Mouse (Mus musculus) C2C12 (cell line): ENCODE data around the gene Ticam1. TPM values are rescaled to one million over a fixed set of nuclear protein-coding genes. Genes with fewer than 3 reads are reported as not detected.
A peak's percentile ranks its signal among the peaks of the same experiment; 100 is the strongest.

Source experiments
- H3K27me3 ChIP-seq: one replicate; pipeline ENCODE4 v1.6.1; 2011; ENCODE audit not compliant: control insufficient read depth, insufficient read depth, insufficient read length
- H3K36me3 ChIP-seq: one replicate; pipeline ENCODE4 v1.6.1; 2011; ENCODE audit not compliant: control insufficient read depth, insufficient read depth
- H3K4me3 ChIP-seq: one replicate; pipeline ENCODE4 v1.5.1; 2011; ENCODE audit warnings: mild to moderate bottlenecking, control low read depth; ENCODE audit not compliant: poor library complexity, insufficient read depth, severe bottlenecking
- H3K79me2 ChIP-seq: one replicate; pipeline ENCODE4 v1.6.1; 2011; ENCODE audit not compliant: control insufficient read depth, insufficient read depth
- H3K79me3 ChIP-seq: one replicate; pipeline ENCODE4 v1.6.1; 2011; ENCODE audit warnings: low read depth, control low read depth
- H3ac ChIP-seq: one replicate; pipeline ENCODE3; 2011; ENCODE audit warnings: low read depth; ENCODE audit not compliant: control insufficient read depth, insufficient read length
- CEBPB ChIP-seq: IDR thresholded peaks from one replicate; pipeline ENCODE4 v1.6.1; 2011; ENCODE audit warnings: low read depth, mild to moderate bottlenecking, control low read depth, moderate library complexity
- CTCF ChIP-seq: IDR thresholded peaks from one replicate; pipeline ENCODE4 v1.5.1; 2011; ENCODE audit not compliant: control insufficient read depth, insufficient read depth, insufficient read length
- FOSL1 ChIP-seq: IDR thresholded peaks from one replicate; pipeline ENCODE4 v1.8.0; 2011; ENCODE audit warnings: mild to moderate bottlenecking, low read length; ENCODE audit not compliant: poor library complexity, insufficient read depth, severe bottlenecking
- MAX ChIP-seq: IDR thresholded peaks from one replicate; pipeline ENCODE4 v1.6.1; 2011; ENCODE audit warnings: mild to moderate bottlenecking, control low read depth
- MYOD1 ChIP-seq: IDR thresholded peaks from one replicate; pipeline ENCODE4 v1.6.1; 2011; ENCODE audit warnings: low read depth; ENCODE audit not compliant: control insufficient read depth, insufficient read length
- MYOG ChIP-seq: IDR thresholded peaks from one replicate; pipeline ENCODE4 v1.6.1; 2011; ENCODE audit not compliant: control insufficient read depth, insufficient read length; ENCODE audit errors: extremely low read depth
- USF1 ChIP-seq: IDR thresholded peaks from one replicate; pipeline ENCODE4 v1.6.1; 2011; ENCODE audit warnings: low read depth, mild to moderate bottlenecking, control low read depth, moderate library complexity
- polyA plus RNA-seq: library from polyadenylated mRNA; unstranded; fragments of >200 nt; fragmentation: generic; extraction: Trizol; gene quantifications from one replicate; pipeline ENCODE4 v1.2.1, GENCODE M21; 2012; ENCODE audit warnings: missing spikeins

The Ticam1 gene
- polyA plus RNA-seq, 1 experiment = 5.8 TPM

- H3ac ChIP-seq = peak overlapping the region; percentile 20
- H3K4me3 ChIP-seq = no peak overlapping the region
- peaks cover 57% of the 10 kb centered on the region for H3K36me3 ChIP-seq
- TF ChIP-seq CEBPB (no peak), MYOG (no peak), MAX (no peak), MYOD1 (no peak), FOSL1 (no peak), USF1 (no peak), CTCF (no peak)
- H3K79me3 ChIP-seq = peaks cover 49% of the 10 kb centered on the region
- peaks cover 68% of the 10 kb centered on the region for H3K79me2 ChIP-seq
- H3K27me3 ChIP-seq = no peaks in the 10 kb centered on the region
Observed at GRCm38 (mm10) chr17:56305826-56306225, 29.2 kb upstream of the Ticam1 start.

- peak overlapping the region; percentile 44 for H3ac ChIP-seq
- peak overlapping the region; percentile 69 for H3K4me3 ChIP-seq
- H3K79me2 ChIP-seq = peaks cover 62% of the 10 kb centered on the region
- no peak for TF ChIP-seq CEBPB
- no peak for TF ChIP-seq USF1
- TF ChIP-seq MYOG = no peak
- no peak for TF ChIP-seq FOSL1
- no peak for TF ChIP-seq MYOD1
- TF ChIP-seq MAX = no peak
- TF ChIP-seq CTCF = no peak
- peaks cover 52% of the 10 kb centered on the region for H3K36me3 ChIP-seq
- no peaks in the 10 kb centered on the region for H3K27me3 ChIP-seq
- H3K79me3 ChIP-seq = peaks cover 47% of the 10 kb centered on the region
Observed at GRCm38 (mm10) chr17:56305156-56305555, 28.6 kb upstream of the Ticam1 start.

GRCm38 (mm10) chr17:56304718-56305117 is 28.1 kb upstream of the Ticam1 start:
- H3K36me3 ChIP-seq = peaks cover 47% of the 10 kb centered on the region
- H3K79me2 ChIP-seq = peaks cover 58% of the 10 kb centered on the region
- TF ChIP-seq CTCF (no peak), MYOD1 (no peak), MAX (no peak), MYOG (no peak), CEBPB (no peak), FOSL1 (no peak), USF1 (no peak)
- no peaks in the 10 kb centered on the region for H3K27me3 ChIP-seq
- peak overlapping the region; percentile 69 for H3K4me3 ChIP-seq
- peak overlapping the region; percentile 77 for H3ac ChIP-seq
- peaks cover 47% of the 10 kb centered on the region for H3K79me3 ChIP-seq

- peaks cover 45% of the 10 kb centered on the region for H3K79me3 ChIP-seq
- H3ac ChIP-seq = peak overlapping the region; percentile 77
- no peaks in the 10 kb centered on the region for H3K27me3 ChIP-seq
- TF ChIP-seq MAX (peak; percentile 87), CEBPB (no peak), CTCF (no peak), USF1 (no peak)
- H3K36me3 ChIP-seq = peaks cover 40% of the 10 kb centered on the region
- H3K4me3 ChIP-seq = peak overlapping the region; percentile 69
- H3K79me2 ChIP-seq = peaks cover 51% of the 10 kb centered on the region
Observed at GRCm38 (mm10) chr17:56303847-56304586, 27.4 kb upstream of the Ticam1 start.

GRCm38 (mm10) chr17:56303160-56303846 is 26.7 kb upstream of the Ticam1 start, which contains the start of gene Uhrf1:
Gene Uhrf1, plus strand, starts transcription at chr17:56303321.
- H3K4me3 ChIP-seq = peak within 1 kb of the TSS; percentile 69
- peaks cover 39% of the 10 kb centered on the region for H3K79me3 ChIP-seq
- H3K27me3 ChIP-seq = no peaks in the 10 kb centered on the region
- H3K36me3 ChIP-seq = peaks cover 33% of the 10 kb centered on the region
- peak within 1 kb of the TSS; percentile 77 for H3ac ChIP-seq
- H3K79me2 ChIP-seq = peaks cover 43% of the 10 kb centered on the region
- TF ChIP-seq CEBPB (no peak), MAX (peak; percentile 46)

- Histone ChIP-seq H3K36me3 (peaks cover 25% of the 10 kb centered on the region), H3K79me2 (peaks cover 35% of the 10 kb centered on the region), H3ac (no peak overlapping the region), H3K4me3 (no peak overlapping the region), H3K27me3 (no peaks in the 10 kb centered on the region), H3K79me3 (peaks cover 31% of the 10 kb centered on the region)
- TF ChIP-seq MYOG (no peak), CEBPB (no peak), USF1 (no peak), FOSL1 (no peak), CTCF (no peak)
Observed at GRCm38 (mm10) chr17:56302363-56302996, 25.9 kb upstream of the Ticam1 start.
